Mouse (Mus musculus) v-Abl transformed pro-B cells (cell line): ENCODE measurements around the gene Cdh18.
"Not testable (repeated sequence)": the region's sequence is repeated elsewhere in the genome, so short reads cannot be mapped to it uniquely, and the experiment has no call there.

Experiments
- in situ Hi-C, 2 experiments: fragments of 400-800 bp; cut with MboI; formaldehyde crosslinking; loops; one replicate each; pipeline ENCODE4 v1.15.1; 2025; ENCODE audit not compliant: unreplicated experiment in 2 of 2

Cdh18 gene

DNA sequence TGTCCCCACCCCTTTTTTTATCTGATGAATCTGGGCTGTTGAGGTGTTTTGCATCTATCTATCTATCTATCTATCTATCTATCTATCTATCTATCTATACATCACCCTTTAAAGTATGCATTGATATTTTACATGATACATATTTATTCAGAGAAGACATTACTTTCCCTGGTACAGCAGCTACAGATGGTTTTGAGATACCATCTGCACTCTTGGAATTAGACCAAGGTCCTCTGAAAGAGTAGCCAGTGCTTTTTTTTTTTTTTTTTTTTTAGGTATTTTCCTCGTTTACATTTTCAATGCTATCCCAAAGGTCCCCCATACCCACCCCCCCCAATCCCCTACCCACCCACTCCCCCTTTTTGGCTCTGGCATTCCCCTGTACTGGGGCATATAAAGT lies 594.1 kb downstream of the Cdh18 start:
- in situ Hi-C loops, result not testable (repeated sequence)

DNA sequence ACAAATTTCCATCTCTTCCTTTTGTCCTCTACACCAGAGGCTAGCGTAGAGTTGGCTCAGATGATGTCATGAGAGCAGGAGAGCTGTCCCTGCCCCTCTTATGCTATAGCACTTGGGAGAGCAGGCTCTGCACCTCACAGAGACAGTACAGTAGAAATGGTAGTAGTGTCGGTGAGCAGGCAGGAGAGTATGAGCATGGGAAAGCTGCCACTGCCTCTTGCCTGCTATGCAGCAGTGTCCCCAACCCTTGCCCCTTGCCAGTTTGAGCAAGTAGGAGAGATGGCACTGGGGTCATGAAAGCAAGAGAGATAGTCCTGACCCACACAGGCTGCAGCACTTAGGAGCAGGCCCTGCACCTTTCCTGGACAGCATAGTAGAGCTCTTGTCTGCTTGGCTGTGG lies 607.1 kb downstream of the Cdh18 start:
- in situ Hi-C loops, result no loop called here

DNA sequence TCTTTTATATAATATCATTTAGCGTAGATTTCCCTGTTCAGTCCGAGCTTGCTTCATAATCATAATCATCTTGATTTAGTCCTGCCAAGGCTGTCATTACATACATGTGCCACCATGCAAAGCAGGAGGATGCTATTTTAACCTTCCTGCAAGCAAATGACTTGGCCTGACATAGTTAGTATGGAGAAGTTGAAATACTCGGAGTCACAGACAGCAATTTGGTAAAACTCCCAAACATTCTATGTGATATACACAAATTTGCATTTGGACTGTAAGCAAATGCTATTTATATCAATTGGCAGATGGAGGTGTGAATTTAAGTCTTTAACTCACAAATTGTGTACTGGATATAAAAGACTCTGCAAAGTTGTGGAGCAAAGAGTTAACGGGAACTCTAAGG lies 616.0 kb downstream of the Cdh18 start:
- in situ Hi-C loops, result no loop called here

DNA sequence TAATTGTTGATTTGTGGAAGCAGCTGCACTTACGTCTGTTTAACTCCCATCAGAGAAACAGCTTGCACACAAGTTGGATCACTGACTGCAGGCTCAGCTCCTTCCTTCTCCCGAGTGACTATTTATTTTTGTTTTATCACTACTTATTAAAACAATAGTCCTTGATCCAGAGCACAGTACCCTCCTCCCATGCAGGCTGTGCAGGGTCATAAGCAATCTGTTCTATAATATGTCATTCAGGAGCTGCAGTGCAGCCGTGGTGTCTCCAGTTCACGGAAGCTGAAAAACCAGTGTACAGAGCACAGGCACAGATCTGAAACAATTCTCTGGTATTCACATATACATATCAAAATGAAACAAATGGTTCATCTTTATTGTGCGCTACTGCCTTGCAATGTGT lies 625.8 kb downstream of the Cdh18 start:
- in situ Hi-C loops, result no loop called here

DNA sequence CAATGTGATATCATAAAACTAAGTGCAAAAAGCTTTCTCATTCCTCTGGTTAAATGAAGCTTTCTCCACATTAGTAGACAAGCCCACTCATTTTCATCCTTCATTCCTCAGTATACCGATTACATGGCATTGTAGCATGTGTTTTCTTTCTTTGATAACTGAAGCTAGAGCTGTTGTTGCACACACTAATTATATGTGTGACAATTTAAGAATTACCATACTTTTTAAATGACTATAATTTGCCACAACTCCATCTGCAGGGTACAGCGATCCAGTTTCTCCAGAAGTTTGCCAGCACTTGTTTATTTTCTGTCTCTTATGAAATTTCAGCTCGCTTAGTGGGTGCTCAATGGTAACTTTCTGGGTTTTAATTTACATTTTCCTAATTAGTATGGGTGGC lies 663.2 kb downstream of the Cdh18 start:
- in situ Hi-C loops, result no loop called here

DNA sequence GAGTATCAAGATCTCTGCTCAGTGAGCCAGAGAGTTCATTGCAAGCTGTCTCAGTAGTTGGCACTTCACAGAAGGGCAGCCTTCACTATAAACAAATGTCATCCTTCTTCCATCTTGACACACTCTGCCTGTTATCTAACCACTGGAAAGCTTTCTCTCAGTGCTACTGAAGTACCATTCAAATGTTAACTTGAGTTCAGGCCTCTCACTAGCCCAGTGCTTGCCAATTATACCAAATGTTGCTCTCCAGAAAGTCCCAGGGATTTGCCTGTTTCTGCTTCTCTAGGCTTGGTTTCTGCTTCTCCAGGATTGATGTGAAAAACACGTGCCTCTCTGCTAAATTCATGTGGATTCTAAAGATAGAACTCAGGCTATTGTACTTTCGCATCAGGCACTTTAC lies 681.8 kb downstream of the Cdh18 start:
- in situ Hi-C loops, result no loop called here

DNA sequence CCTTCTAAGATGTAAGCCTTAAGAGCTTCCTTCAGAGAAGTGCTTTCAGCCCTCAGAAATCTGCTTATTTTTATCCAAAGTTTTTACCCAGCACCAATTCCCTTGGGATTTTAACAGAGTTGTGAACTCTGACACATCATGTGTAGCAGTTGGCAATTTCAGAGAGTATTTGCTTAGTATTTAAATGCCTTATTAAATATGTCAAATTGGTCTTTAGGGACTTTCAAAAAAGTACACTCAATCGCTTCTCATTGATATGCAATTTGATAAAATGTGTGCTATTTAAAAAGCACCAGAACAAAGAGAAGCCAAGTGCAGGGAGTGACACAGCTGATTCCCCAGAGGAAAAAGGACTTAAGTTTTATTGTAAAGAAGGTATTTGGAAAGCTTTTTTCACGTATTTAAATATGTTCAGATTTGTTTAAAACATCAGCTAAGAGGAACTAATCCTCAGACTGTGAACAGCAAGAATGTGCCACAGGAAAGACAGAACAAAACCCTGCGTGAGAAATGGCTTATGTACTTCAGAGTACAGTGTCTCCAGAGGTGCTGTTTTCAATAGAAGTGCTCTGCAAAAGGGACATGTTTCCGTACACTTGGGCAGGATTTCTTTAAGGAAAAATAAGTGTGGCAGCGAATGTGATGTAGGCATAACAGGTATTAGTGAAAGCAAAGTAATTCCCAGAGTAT lies 709.1 kb downstream of the Cdh18 start:
- in situ Hi-C loops, result no loop called here

DNA sequence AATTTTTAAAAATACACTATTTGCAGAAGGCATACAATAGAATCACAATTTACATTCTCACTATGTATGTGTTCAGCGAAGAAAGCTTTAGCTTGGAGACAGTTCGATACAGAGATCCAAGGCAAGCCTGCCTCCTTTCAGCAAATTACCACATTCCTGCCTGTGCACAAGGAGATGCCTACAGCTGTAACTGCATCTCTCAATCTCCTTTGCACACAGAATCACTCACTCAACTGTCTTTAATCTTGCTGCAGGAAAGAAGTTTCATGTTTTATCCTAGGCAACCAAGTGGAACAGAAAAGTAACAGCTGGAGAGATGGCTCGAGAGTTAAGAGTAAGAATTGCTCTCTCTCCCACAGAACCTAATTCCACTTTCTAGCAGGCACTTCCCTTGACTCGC lies 729.6 kb downstream of the Cdh18 start:
- in situ Hi-C loops, result no loop called here

DNA sequence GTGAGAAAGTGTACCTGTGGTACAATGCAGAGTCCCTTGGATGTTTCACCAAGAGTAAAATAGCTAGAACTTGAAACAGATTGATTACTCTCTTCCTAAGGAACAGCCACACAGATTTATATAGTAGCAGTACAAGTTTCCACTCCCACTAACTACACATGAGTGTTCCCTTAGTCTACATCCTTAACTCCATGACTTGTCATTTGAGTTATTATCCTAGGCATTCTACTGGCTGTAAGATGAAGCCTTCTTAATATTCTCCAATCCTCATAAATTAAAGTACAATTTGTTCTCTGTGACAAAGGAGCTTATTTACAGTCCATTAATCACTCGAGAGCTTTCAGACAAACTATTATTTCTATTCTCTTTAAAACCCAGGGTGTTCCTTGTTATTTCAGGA lies 756.2 kb downstream of the Cdh18 start:
- in situ Hi-C loops, result no loop called here

DNA sequence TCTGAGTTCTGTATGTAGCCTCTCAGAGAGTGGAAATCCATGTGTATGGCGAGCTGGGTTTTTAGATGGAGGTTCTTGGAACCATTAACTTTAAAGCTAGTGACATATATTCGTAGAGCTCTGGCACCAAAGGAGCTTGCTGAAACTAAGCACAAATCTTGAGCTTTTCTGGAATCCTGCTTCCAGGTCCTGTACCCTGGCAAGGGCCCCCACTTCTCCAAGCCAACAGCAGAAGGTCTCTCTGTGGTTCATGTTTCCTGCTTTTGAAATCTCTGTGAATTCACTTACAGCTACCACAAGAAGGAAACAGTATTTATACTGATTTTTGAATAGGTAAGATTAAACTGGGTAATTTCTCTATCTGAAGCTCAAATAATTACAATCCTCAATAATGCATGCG lies 767.9 kb downstream of the Cdh18 start:
- in situ Hi-C loops, result no loop called here

DNA sequence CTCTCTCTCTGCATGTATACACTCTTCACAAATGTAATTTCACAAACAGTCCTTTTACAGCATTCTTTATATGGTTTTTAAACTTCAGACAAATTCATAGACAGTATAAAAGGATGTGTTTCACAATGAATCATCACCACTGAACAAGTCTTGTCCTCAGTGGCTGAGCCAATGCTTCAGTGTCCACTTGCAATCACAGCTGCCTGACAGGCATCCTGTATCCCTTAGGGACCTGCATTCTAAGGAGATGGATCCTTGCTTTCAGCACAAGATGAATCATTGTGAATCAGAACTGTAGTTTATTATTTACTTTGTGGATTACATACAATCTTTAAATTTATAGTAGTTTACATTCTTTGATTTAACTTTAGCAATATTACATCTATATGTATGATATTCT lies 768.6 kb downstream of the Cdh18 start:
- in situ Hi-C loops, result no loop called here

DNA sequence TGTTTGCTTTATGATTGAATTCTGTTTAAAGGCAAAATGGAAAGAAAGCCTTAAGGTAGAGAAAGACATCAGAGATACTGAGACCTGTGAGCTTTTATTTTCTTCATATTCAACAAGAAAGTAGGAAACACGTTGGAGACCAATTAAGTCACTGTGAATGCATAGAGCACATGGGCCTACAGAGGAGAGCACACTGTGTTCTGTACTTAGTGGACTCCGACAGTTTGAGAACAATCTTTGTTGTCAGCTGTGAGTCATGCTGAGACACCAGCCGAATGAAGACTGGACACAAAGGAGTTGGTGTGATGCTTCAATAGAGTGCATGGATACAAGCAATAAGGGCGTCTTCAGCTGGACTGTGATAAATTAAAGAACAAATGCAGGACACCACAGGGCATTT lies 791.5 kb downstream of the Cdh18 start:
- in situ Hi-C loops, result not testable (repeated sequence)

DNA sequence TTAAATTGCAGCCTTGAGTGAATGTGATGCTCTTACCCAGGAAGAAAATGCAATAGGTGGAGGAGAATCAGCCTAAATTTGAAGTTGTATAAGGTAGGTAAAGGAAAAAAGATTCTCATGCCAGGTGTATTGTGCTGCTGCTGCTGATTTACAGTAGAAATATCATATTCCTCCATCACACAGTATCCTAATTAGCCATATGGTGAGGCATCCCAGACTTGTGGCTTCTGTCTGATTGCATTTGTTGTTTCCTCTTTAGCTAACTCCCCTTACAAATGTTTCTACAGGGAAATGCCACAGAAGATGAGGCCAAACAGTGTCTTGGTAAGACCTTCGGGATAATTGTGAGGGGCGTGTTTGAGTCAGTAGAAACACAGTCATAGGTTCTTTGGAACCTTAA lies 802.3 kb downstream of the Cdh18 start:
- in situ Hi-C loops, result no loop called here

DNA sequence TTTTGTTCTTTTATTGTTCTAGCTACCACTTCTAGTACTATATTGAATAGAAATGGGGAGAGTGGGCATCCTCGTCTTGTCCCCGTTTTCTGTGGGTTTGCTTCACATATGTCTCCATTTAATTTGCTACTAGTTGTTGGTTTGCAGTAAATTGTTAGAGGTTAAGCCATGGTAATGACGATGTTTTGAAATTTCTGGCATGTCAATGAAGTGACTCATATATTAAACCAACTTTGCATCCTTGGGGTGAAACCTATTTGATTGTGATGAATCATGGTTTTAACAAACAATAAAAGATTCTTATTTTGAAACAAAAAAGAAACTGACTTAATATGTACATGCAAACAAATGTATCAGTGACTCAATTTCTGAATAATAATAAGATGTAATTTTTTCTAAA lies 817.5 kb downstream of the Cdh18 start:
- in situ Hi-C loops, result no loop called here

DNA sequence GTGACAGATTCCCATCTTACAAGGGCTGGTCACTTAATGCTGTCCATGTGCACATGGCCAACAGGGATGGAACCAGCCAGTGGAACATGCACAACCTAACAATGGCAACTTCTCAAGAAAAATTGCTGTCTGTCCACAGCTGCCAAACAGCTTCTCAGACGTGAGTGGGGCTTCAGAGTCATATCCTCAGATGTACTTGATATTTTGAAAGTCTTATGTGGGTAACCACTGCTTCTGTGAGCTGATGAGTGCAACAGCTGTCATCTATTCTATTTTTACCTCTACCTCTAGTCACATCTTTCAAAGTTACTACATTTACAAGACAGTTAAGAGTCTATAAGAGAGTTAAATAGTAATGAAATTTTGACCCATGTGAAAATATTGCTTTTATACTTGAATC lies 818.9 kb downstream of the Cdh18 start:
- in situ Hi-C loops, result no loop called here

DNA sequence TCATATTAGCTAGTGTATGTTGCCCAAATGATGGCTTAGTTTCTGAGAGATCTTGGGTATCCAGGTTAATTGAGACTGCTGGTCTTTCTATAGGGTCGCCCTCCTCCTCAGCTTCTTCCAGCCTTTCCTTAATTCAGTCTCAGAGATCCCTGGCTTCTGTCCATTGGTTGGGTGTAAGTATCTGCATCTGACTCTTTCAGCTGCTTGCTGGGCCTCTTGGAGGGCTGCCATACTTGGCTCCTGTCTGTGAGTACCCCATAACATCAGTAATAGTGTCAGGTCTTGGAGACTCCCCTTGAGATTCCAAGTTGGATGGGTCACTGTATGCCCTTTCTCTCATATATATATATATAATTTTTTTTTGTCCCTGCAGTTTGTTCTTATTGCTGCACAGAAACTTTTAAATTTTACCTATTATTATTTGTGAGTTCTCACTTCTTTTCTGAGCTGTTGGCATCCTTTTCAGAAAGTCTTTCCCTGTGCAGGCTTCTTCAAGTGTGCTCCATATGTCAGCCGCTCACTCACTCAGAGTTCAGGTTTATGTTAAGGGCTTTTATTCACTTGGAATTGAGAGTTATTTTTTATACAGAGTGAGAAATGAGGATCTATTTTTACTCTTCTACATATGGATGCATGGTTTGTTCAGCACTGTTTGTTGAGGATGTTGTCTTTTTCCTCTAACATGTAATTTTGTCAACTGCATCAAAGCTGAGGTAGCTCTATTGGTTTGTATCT lies 829.4 kb downstream of the Cdh18 start:
- in situ Hi-C loops, result no loop called here

DNA sequence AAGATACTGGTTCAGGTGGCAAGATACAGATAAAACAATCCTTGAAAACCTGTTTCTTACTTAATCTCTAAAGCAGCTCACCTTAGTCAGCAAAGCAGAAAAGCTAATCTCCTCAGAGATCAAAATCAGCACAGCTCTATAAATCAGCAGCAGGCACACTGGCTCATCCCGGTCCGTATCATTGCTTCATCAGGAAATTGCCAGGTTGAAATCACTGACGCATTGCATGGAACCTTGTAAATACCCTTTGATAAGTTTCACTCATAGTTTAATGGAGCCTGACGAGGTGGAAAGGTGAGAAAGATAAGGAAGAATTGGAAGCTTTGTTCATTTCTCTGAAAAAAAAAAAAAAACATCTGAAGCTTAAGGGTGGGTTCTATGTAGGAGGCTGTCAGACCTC lies 837.0 kb downstream of the Cdh18 start:
- in situ Hi-C loops, result no loop called here

DNA sequence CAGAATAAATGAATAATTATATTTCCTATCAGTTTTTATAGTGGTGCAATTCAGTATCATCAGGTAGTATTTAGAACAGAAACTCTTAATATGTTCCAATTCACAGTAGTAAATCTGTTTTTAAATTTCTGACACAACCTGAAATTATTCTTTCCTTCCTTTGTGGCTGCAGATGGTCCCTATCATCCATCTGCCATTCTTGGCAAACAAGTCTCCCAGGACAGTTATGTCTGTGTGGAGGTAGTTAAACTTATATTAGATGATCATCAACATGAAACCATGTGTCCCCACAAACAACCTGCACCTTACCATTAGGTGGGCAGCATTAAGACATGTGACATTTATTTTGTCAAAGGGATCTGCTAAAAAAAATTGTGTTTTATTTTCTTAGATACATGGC lies 847.8 kb downstream of the Cdh18 start:
- in situ Hi-C loops, result no loop called here

DNA sequence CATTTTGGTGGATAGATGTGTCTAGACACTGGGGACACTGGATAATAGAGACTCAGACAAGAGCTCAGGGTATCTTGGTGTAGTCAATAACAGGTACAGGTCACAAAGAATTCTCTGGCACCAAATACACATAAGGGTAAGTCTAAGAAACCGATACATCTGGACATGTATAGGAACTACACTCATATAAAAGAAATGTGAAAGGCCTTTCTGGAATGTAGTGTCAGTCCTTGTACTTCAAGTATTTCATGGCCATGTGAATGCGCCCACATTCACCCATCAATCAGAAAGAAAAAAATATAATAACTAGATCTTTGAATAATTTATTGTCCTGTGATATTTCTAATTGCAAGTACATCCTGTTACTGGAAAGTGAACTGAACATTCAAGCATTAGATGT lies 855.0 kb downstream of the Cdh18 start:
- in situ Hi-C loops, result no loop called here

DNA sequence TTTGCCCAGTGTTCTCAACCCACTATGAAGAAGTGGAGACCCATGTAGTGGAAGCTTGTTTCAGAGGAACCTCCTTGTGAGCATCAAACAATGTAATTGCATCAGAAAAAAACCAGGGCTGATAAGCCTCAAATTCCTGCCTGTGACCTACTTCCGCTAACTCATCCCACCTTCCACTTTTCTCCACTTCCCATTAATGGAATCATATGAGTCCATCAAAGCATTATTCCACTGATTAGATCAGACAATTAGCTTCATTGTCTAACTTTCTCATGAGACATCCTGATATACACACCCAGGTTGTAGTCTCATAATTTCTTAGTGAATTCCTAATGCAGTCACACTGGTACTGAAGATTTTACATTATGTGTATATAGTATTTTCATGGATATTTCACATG lies 859.4 kb downstream of the Cdh18 start:
- in situ Hi-C loops, result no loop called here

DNA sequence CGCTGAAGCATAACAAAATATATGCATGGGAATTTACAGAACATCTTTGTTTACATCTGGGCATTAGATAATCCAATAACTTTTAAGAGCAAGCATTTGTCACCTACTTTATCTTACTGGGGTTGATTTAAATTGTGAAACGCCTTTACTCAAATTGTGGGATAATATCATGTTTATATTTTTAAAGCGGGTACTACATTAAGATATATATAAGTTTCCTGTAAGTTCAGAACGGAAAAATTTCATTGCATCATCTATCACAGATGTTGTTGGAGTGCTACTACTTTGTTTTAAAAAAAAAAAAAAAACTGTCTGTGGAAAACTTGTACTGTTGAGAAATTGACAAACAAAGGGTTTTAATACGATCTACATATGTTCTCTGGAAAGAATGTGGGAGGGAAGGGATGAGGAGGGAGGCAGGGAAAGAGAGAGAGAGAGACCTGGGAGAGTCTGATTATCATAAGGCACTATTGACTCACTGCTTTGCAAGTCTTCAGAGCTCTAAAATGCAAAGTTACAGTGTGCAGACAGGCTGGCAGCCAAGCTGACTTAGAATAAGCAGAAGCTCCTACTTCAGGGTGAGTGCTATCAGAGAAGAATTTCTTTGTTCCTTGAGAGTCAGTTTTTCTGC lies 867.7 kb downstream of the Cdh18 start:
- in situ Hi-C loops, result no loop called here

DNA sequence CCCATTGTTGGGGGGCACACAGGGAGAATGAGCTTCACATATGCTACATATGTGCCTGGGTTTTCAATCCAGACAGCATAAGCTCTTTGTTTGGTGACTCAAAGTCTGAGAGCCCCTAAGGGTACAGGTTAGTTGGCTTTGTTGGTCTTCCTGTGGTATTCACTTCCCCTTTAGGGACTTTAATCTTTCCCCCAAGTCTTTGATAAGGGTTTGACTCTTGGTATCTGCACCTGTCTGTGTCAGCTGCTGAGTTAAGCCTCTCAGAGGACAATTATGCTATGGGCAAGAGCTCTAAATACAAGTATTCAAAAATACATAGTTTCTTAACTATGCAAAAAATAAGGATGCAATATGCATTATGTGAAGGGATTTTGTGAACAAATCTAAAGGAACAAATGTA lies 869.3 kb downstream of the Cdh18 start:
- in situ Hi-C loops, result no loop called here
